Mouse (Mus musculus): Measurements from ENCODE around the gene Kremen2. TPM values are rescaled to one million over a fixed set of nuclear protein-coding genes. Genes with fewer than 3 reads are reported as not detected.

The Kremen2 gene
- polyA plus RNA-seq, 1 experiment: not detected

- H3K4me1 ChIP-seq (ENCODE audit: control insufficient read depth): peaks cover 44% of the 10 kb centered on the region
- H3K36me3 ChIP-seq (ENCODE audit: control insufficient read depth): peaks cover 23% of the 10 kb centered on the region
- peaks cover 21% of the 10 kb centered on the region; the same call in 1 of the 2 replicates for H3K9me3 ChIP-seq (ENCODE audit: control insufficient read depth, low read length)
- H3K4me3 ChIP-seq (replicated peaks): peak within 1 kb of the TSS; percentile 75
- TF ChIP-seq TAL1 (IDR thresholded peaks at IDR 0.05; ENCODE audit: low read length) (no peak), GATA1 (IDR thresholded peaks at IDR 0.05; ENCODE audit: low read length) (no peak)
- H3K27me3 ChIP-seq (ENCODE audit: control insufficient read depth): peaks cover 85% of the 10 kb centered on the region
Observed at GRCm38 (mm10) chr17:23740598-23741021, 5.0 kb downstream of the Kremen2 start, which contains the start of gene Paqr4. TSS of gene Paqr4 (minus strand) at chr17:23740867.

GRCm38 (mm10) chr17:23740136-23740584 is 5.5 kb downstream of the Kremen2 start:
- peak overlapping the region; percentile 75 for H3K4me3 ChIP-seq (replicated peaks)
- H3K9me3 ChIP-seq (ENCODE audit: control insufficient read depth, low read length): peaks cover 21% of the 10 kb centered on the region; the same call in 1 of the 2 replicates
- H3K27me3 ChIP-seq (ENCODE audit: control insufficient read depth): peaks cover 80% of the 10 kb centered on the region
- no peak for TF ChIP-seq TAL1 (IDR thresholded peaks at IDR 0.05; ENCODE audit: low read length)
- no peak for TF ChIP-seq GATA1 (IDR thresholded peaks at IDR 0.05; ENCODE audit: low read length)
- H3K4me1 ChIP-seq (ENCODE audit: control insufficient read depth): peaks cover 44% of the 10 kb centered on the region
- peaks cover 28% of the 10 kb centered on the region for H3K36me3 ChIP-seq (ENCODE audit: control insufficient read depth)

- H3K27me3 ChIP-seq (ENCODE audit: control insufficient read depth): peaks cover 73% of the 10 kb centered on the region
- H3K9me3 ChIP-seq (ENCODE audit: control insufficient read depth, low read length): peaks cover 16% of the 10 kb centered on the region; the same call in 1 of the 2 replicates
- peaks cover 44% of the 10 kb centered on the region for H3K4me1 ChIP-seq (ENCODE audit: control insufficient read depth)
- TF ChIP-seq GATA1 (IDR thresholded peaks at IDR 0.05; ENCODE audit: low read length) (no peak), TAL1 (IDR thresholded peaks at IDR 0.05; ENCODE audit: low read length) (no peak)
- peaks cover 35% of the 10 kb centered on the region for H3K36me3 ChIP-seq (ENCODE audit: control insufficient read depth)
- peak overlapping the region; percentile 75 for H3K4me3 ChIP-seq (replicated peaks)
Observed at GRCm38 (mm10) chr17:23739202-23740135, 6.2 kb downstream of the Kremen2 start.

GRCm38 (mm10) chr17:23738836-23739201 is 6.8 kb downstream of the Kremen2 start:
- Histone ChIP-seq H3K27me3 (ENCODE audit: control insufficient read depth) (peaks cover 67% of the 10 kb centered on the region), H3K4me3 (replicated peaks) (peak overlapping the region; percentile 75), H3K9me3 (ENCODE audit: control insufficient read depth, low read length) (peaks cover 15% of the 10 kb centered on the region; the same call in 1 of the 2 replicates), H3K36me3 (ENCODE audit: control insufficient read depth) (peaks cover 41% of the 10 kb centered on the region), H3K4me1 (ENCODE audit: control insufficient read depth) (peaks cover 44% of the 10 kb centered on the region)
- TF ChIP-seq GATA1 (IDR thresholded peaks at IDR 0.05; ENCODE audit: low read length) (no peak), TAL1 (IDR thresholded peaks at IDR 0.05; ENCODE audit: low read length) (no peak)

- peaks cover 12% of the 10 kb centered on the region; the same call in 1 of the 2 replicates for H3K9me3 ChIP-seq (ENCODE audit: control insufficient read depth, low read length)
- no peak overlapping the region for H3K4me3 ChIP-seq (replicated peaks)
- TF ChIP-seq GATA1 (IDR thresholded peaks at IDR 0.05; ENCODE audit: low read length): no peak
- TF ChIP-seq TAL1 (IDR thresholded peaks at IDR 0.05; ENCODE audit: low read length): no peak
- peaks cover 51% of the 10 kb centered on the region for H3K36me3 ChIP-seq (ENCODE audit: control insufficient read depth)
- H3K4me1 ChIP-seq (ENCODE audit: control insufficient read depth): peaks cover 44% of the 10 kb centered on the region
- peaks cover 56% of the 10 kb centered on the region for H3K27me3 ChIP-seq (ENCODE audit: control insufficient read depth)
Observed at GRCm38 (mm10) chr17:23737493-23738445, 7.9 kb downstream of the Kremen2 start.

GRCm38 (mm10) chr17:23734341-23734740 is 11.3 kb downstream of the Kremen2 start:
- Histone ChIP-seq H3K36me3 (ENCODE audit: control insufficient read depth) (peaks cover 61% of the 10 kb centered on the region), H3K27me3 (ENCODE audit: control insufficient read depth) (peaks cover 22% of the 10 kb centered on the region), H3K4me1 (ENCODE audit: control insufficient read depth) (peaks cover 16% of the 10 kb centered on the region), H3K4me3 (replicated peaks) (no peak overlapping the region), H3K9me3 (ENCODE audit: control insufficient read depth, low read length) (no peaks in the 10 kb centered on the region; the same call in 1 of the 2 replicates)
- TF ChIP-seq TAL1 (IDR thresholded peaks at IDR 0.05; ENCODE audit: low read length) (no peak), GATA1 (IDR thresholded peaks at IDR 0.05; ENCODE audit: low read length) (no peak)

- no peaks in the 10 kb centered on the region for H3K9me3 ChIP-seq (ENCODE audit: control insufficient read depth, low read length)
- H3K4me1 ChIP-seq (ENCODE audit: control insufficient read depth): peaks cover 26% of the 10 kb centered on the region
- H3K27me3 ChIP-seq (ENCODE audit: control insufficient read depth): no peaks in the 10 kb centered on the region
- TF ChIP-seq TAL1 (IDR thresholded peaks at IDR 0.05; ENCODE audit: low read length): no peak
- TF ChIP-seq GATA1 (IDR thresholded peaks at IDR 0.05; ENCODE audit: low read length): no peak
- peaks cover 37% of the 10 kb centered on the region for H3K36me3 ChIP-seq (ENCODE audit: control insufficient read depth)
- H3K4me3 ChIP-seq (replicated peaks): no peak overlapping the region
Observed at GRCm38 (mm10) chr17:23730441-23730840, 15.2 kb downstream of the Kremen2 start.

GRCm38 (mm10) chr17:23726758-23727142 is 18.9 kb downstream of the Kremen2 start:
- peaks cover 2% of the 10 kb centered on the region for H3K36me3 ChIP-seq (ENCODE audit: control insufficient read depth)
- no peaks in the 10 kb centered on the region for H3K9me3 ChIP-seq (ENCODE audit: control insufficient read depth, low read length)
- TF ChIP-seq GATA1 (IDR thresholded peaks at IDR 0.05; ENCODE audit: low read length) (no peak), TAL1 (IDR thresholded peaks at IDR 0.05; ENCODE audit: low read length) (no peak)
- no peaks in the 10 kb centered on the region; the same call in 1 of the 2 replicates for H3K27me3 ChIP-seq (ENCODE audit: control insufficient read depth)
- H3K4me1 ChIP-seq (ENCODE audit: control insufficient read depth): peaks cover 30% of the 10 kb centered on the region
- peak overlapping the region; percentile 90 for H3K4me3 ChIP-seq (replicated peaks)
